Mouse (Mus musculus) liver, postnatal 0 days (tissue): Measurements from ENCODE around the gene Dnal1.

ENCODE experiments used
- CTCF ChIP-seq: sonication (generic); IDR thresholded peaks from 2 replicates; pipeline ENCODE4 v1.5.1; 2016; ENCODE audit warnings: antibody characterized with exemption, low read depth
- EP300 ChIP-seq: IDR thresholded peaks from 2 replicates; pipeline ENCODE4 v1.6.1; 2016; ENCODE audit warnings: antibody characterized with exemption, low read depth, mild to moderate bottlenecking

DNA sequence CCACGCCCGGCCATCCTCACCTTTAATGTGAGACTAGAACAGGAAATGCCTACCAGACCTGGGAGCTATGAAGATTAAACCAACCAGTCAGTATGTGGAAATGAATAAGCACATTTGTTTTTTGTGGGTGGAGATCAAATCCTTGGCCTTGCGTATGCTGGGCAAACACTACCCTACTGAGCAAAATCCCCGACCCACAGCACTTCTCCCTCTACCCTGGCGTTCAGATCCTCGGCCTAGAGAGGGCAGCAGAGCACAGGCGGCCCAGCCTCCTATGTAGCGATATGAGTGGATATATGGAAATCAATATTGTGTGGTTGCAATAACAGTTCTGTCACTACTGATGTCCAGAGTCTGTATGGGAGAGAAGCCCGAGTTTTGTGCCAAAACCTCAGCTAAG is 49.0 kb downstream of the Dnal1 start:
- peak; percentile 89 for TF ChIP-seq CTCF
- TF ChIP-seq EP300: no peak
